Mouse (Mus musculus) lung, adult 2 months (tissue): Measurements from ENCODE around the gene Ints13. TPM values are rescaled to one million over a fixed set of nuclear protein-coding genes. Genes with fewer than 3 reads are reported as not detected.

Experiments used
- DNase-seq: peaks from one replicate; pipeline ENCODE4 v3.0.0; 2022
- H3K4me1 ChIP-seq: fragments of 200-500 bp; 2 replicates; pipeline ENCODE4 v1.6.1; 2011; ENCODE audit warnings: low read length; ENCODE audit not compliant: control insufficient read depth, insufficient read depth
- H3K4me3 ChIP-seq: fragments of 200-500 bp; replicated peaks from 2 replicates; pipeline ENCODE3; 2011; ENCODE audit warnings: low read depth, mild to moderate bottlenecking, control low read depth, low read length; ENCODE audit errors: extremely low read depth
- CTCF ChIP-seq: fragments of 200-500 bp; IDR thresholded peaks from 2 replicates; pipeline ENCODE4 v1.5.1; 2011; ENCODE audit warnings: mild to moderate bottlenecking, low read length, control low read depth; ENCODE audit not compliant: insufficient read depth
- POLR2A ChIP-seq: fragments of 200-500 bp; IDR thresholded peaks from 2 replicates; pipeline ENCODE4 v1.6.1; 2011; ENCODE audit warnings: low read depth, mild to moderate bottlenecking, control low read depth, low read length, borderline replicate concordance; ENCODE audit errors: extremely low read depth
- WGBS: fragments of 180-500 bp; shearing (Covaris S2); methylation state at CpG from one replicate; pipeline ENCODE4 v1.1.7; 2018; 5-methylcytosine and 5-hydroxymethylcytosine counted together
- polyA plus RNA-seq: library from polyadenylated mRNA; depleted of rRNA; stranded (reverse); fragments of >200 nt; gene quantifications from 2 replicates; pipeline ENCODE4 v1.2.3, GENCODE M21; 2012; rRNA removed

Ints13 gene
- polyA plus RNA-seq, 1 experiment, result 13.1 TPM

- DNase-seq, result no peak
- no peak for TF ChIP-seq CTCF
- TF ChIP-seq POLR2A, result no peak
- 80% methylated on average over 2 of the region's 2 CpGs for WGBS
- Histone ChIP-seq H3K4me1 (peaks cover 3% of the 10 kb centered on the region; the same call in 1 of the 2 replicates), H3K4me3 (no peak overlapping the region)
Measured at GRCm38 (mm10) chr6:146504459-146504858, 73.2 kb downstream of the Ints13 start.

GRCm38 (mm10) chr6:146502856-146503255, 74.8 kb downstream of the Ints13 start:
- Histone ChIP-seq H3K4me1 (peaks cover 3% of the 10 kb centered on the region; the same call in 1 of the 2 replicates), H3K4me3 (peak overlapping the region; percentile 69)
- DNase-seq, result no peak
- TF ChIP-seq POLR2A (no peak), CTCF (no peak)
- WGBS, result 37% methylated on average over 3 of the region's 3 CpGs

GRCm38 (mm10) chr6:146501866-146502804, 75.5 kb downstream of the Ints13 start, which contains the start of gene Itpr2:
TSS of gene Itpr2 (minus strand) at chr6:146502223.
- under 1% methylated on average over 68 of the region's 70 CpGs for WGBS

GRCm38 (mm10) chr6:146501316-146501865, 76.2 kb downstream of the Ints13 start:
- DNase-seq, result peak; percentile 69
- peak; percentile 77; the same call in 1 of the 2 replicates for TF ChIP-seq POLR2A
- TF ChIP-seq CTCF, result no peak
- under 1% methylated on average over 30 of the region's 30 CpGs for WGBS
- Histone ChIP-seq H3K4me1 (peaks cover 3% of the 10 kb centered on the region; the same call in 1 of the 2 replicates), H3K4me3 (peak overlapping the region; percentile 69)

More at GRCm38 (mm10) chr6:146501866-146502804, 75.5 kb downstream of the Ints13 start, which contains the start of gene Itpr2:
- peak; percentile 88 for DNase-seq
- TF ChIP-seq CTCF, result no peak
- peak; percentile 73; the same call in 1 of the 2 replicates for TF ChIP-seq POLR2A
- H3K4me1 ChIP-seq, result peaks cover 3% of the 10 kb centered on the region; the same call in 1 of the 2 replicates
- H3K4me3 ChIP-seq, result peak within 1 kb of the TSS; percentile 69

- DNase-seq, result no peak
- TF ChIP-seq CTCF (no peak), POLR2A (no peak)
- Histone ChIP-seq H3K4me1 (peaks cover 3% of the 10 kb centered on the region; the same call in 1 of the 2 replicates), H3K4me3 (peak overlapping the region; percentile 69)
- 45% methylated on average over 5 of the region's 5 CpGs for WGBS
Measured at GRCm38 (mm10) chr6:146500771-146501170, 76.9 kb downstream of the Ints13 start.

GRCm38 (mm10) chr6:146500206-146500605, 77.4 kb downstream of the Ints13 start:
- DNase-seq, result no peak
- peaks cover 3% of the 10 kb centered on the region; the same call in 1 of the 2 replicates for H3K4me1 ChIP-seq
- TF ChIP-seq POLR2A, result no peak
- no peak for TF ChIP-seq CTCF
- no peak overlapping the region for H3K4me3 ChIP-seq
- 72% methylated on average over 6 of the region's 6 CpGs for WGBS

Other genes with a start within 250 kb of the Ints13 start
- gene Itpr2, start 75.6 kb downstream of the Ints13 start, polyA plus RNA-seq, result 15.3 and 25.5 TPM in 2 replicates
- 54.3 and 87.8 TPM in 2 replicates for gene Fgfr1op2, start 632 bp downstream of the Ints13 start, polyA plus RNA-seq
- gene Med21, start 64.7 kb upstream of the Ints13 start, polyA plus RNA-seq, result 18.0 and 25.1 TPM in 2 replicates
- 15.8 and 20.2 TPM in 2 replicates for gene Tm7sf3, start 65.0 kb upstream of the Ints13 start, polyA plus RNA-seq
- 2.8 and 5.3 TPM in 2 replicates for gene Stk38l, start 147.2 kb upstream of the Ints13 start, polyA plus RNA-seq
- 1.8 and 3.1 TPM in 2 replicates for gene Arntl2, start 218.2 kb upstream of the Ints13 start, polyA plus RNA-seq